Mouse (Mus musculus): ENCODE results near the gene Neu2. TPM values are rescaled to one million over a fixed set of nuclear protein-coding genes. Genes with fewer than 3 reads are reported as not detected.
"Not testable (repeated sequence)": the region's sequence is repeated elsewhere in the genome, so short reads cannot be mapped to it uniquely, and the experiment has no call there.

Neu2 gene
- polyA plus RNA-seq (2014; fragmentation: Nextera tagmentation; extraction: Ambion mirVana): not detected in 2 replicates

- WGBS: 1% methylated on average over 56 of the region's 56 CpGs
- DNase-seq (ENCODE audit: low spot score): no peak
- peaks cover 28% of the 10 kb centered on the region for H3K27me3 ChIP-seq (ENCODE audit: control insufficient read depth, insufficient read depth, low read length)
These were observed at the start of gene Neu2 for GRCm38 (mm10) chr1:87509561-87510165. Gene Neu2, plus strand, starts transcription at chr1:87509889.

GRCm38 (mm10) chr1:87467469-87467868 is 42.2 kb upstream of the Neu2 start:
- DNase-seq (ENCODE audit: low spot score): no peak
- Histone ChIP-seq H3K4me2 (ENCODE audit: low read depth) (no peak overlapping the region), H3K4me1 (ENCODE audit: control insufficient read depth, insufficient read depth, low read length) (no peaks in the 10 kb centered on the region), H3K27ac (ENCODE audit: low read depth, low read length) (no peak overlapping the region), H3K4me3 (ENCODE audit: low read depth, low read length) (no peak overlapping the region), H3K9ac (ENCODE audit: low read length) (no peak overlapping the region), H3K27me3 (ENCODE audit: control insufficient read depth, insufficient read depth, low read length) (no peaks in the 10 kb centered on the region), H3K36me3 (ENCODE audit: control insufficient read depth, insufficient read depth, low read length) (no peaks in the 10 kb centered on the region), H3K9me3 (ENCODE audit: control insufficient read depth, low read length) (no peaks in the 10 kb centered on the region)
- 69% methylated on average over 9 of the region's 9 CpGs for WGBS
- ATAC-seq (ENCODE audit: insufficient read depth, low FRiP score, low TSS enrichment): no peak

More at GRCm38 (mm10) chr1:87509561-87510165, at the start of gene Neu2:
- Histone ChIP-seq H3K27ac (ENCODE audit: low read depth, low read length) (no peak within 1 kb of the TSS), H3K4me2 (ENCODE audit: low read depth) (peak within 1 kb of the TSS; percentile 98), H3K4me1 (ENCODE audit: control insufficient read depth, insufficient read depth, low read length) (peaks cover 7% of the 10 kb centered on the region), H3K9ac (ENCODE audit: low read length) (peak within 1 kb of the TSS; percentile 60), H3K9me3 (ENCODE audit: control insufficient read depth, low read length) (no peaks in the 10 kb centered on the region), H3K36me3 (ENCODE audit: control insufficient read depth, insufficient read depth, low read length) (no peaks in the 10 kb centered on the region), H3K4me3 (ENCODE audit: low read depth, low read length) (peak within 1 kb of the TSS; percentile 66)
- ATAC-seq (ENCODE audit: insufficient read depth, low FRiP score, low TSS enrichment): peak; percentile 40

- Histone ChIP-seq H3K9me3 (ENCODE audit: control insufficient read depth, low read length) (no peaks in the 10 kb centered on the region), H3K27me3 (ENCODE audit: control insufficient read depth, insufficient read depth, low read length) (no peaks in the 10 kb centered on the region), H3K4me1 (ENCODE audit: control insufficient read depth, insufficient read depth, low read length) (no peaks in the 10 kb centered on the region), H3K9ac (ENCODE audit: low read length) (no peak overlapping the region), H3K36me3 (ENCODE audit: control insufficient read depth, insufficient read depth, low read length) (no peaks in the 10 kb centered on the region), H3K4me2 (ENCODE audit: low read depth) (no peak overlapping the region), H3K4me3 (ENCODE audit: low read depth, low read length) (no peak overlapping the region), H3K27ac (ENCODE audit: low read depth, low read length) (no peak overlapping the region)
- 85% methylated on average over 6 of the region's 6 CpGs for WGBS
- ATAC-seq (ENCODE audit: insufficient read depth, low FRiP score, low TSS enrichment): no peak
- no peak for DNase-seq (ENCODE audit: low spot score)
These were observed 41.4 kb upstream of the Neu2 start for GRCm38 (mm10) chr1:87468321-87468720.

- H3K9me3 ChIP-seq (ENCODE audit: control insufficient read depth, low read length); H3K27me3 ChIP-seq (ENCODE audit: control insufficient read depth, insufficient read depth, low read length); H3K27ac ChIP-seq (ENCODE audit: low read depth, low read length); H3K4me3 ChIP-seq (ENCODE audit: low read depth, low read length); H3K9ac ChIP-seq (ENCODE audit: low read length); H3K36me3 ChIP-seq (ENCODE audit: control insufficient read depth, insufficient read depth, low read length); H3K4me2 ChIP-seq (ENCODE audit: low read depth); ATAC-seq (ENCODE audit: insufficient read depth, low FRiP score, low TSS enrichment); H3K4me1 ChIP-seq (ENCODE audit: control insufficient read depth, insufficient read depth, low read length); DNase-seq (ENCODE audit: low spot score): not testable (repeated sequence)
- WGBS: 41% methylated on average over 8 of the region's 10 CpGs
These were observed 39.7 kb upstream of the Neu2 start, which contains the start of gene Snorc for GRCm38 (mm10) chr1:87469971-87470370. Gene Snorc, plus strand, starts transcription at chr1:87470271.

- 87% methylated on average over 7 of the region's 7 CpGs for WGBS
- peaks cover 17% of the 10 kb centered on the region for H3K27me3 ChIP-seq (ENCODE audit: control insufficient read depth, insufficient read depth, low read length)
- no peak overlapping the region for H3K4me2 ChIP-seq (ENCODE audit: low read depth)
- no peak overlapping the region for H3K4me3 ChIP-seq (ENCODE audit: low read depth, low read length)
- H3K27ac ChIP-seq (ENCODE audit: low read depth, low read length): no peak overlapping the region
- DNase-seq (ENCODE audit: low spot score) (no peak), ATAC-seq (ENCODE audit: insufficient read depth, low FRiP score, low TSS enrichment) (no peak)
- no peak overlapping the region for H3K9ac ChIP-seq (ENCODE audit: low read length)
- no peaks in the 10 kb centered on the region for H3K36me3 ChIP-seq (ENCODE audit: control insufficient read depth, insufficient read depth, low read length)
- H3K9me3 ChIP-seq (ENCODE audit: control insufficient read depth, low read length): no peaks in the 10 kb centered on the region
- H3K4me1 ChIP-seq (ENCODE audit: control insufficient read depth, insufficient read depth, low read length): peaks cover 5% of the 10 kb centered on the region
These were observed 37.8 kb upstream of the Neu2 start for GRCm38 (mm10) chr1:87471914-87472313.

- H3K4me3 ChIP-seq (ENCODE audit: low read depth, low read length): no peak overlapping the region
- no peak for DNase-seq (ENCODE audit: low spot score)
- no peak for ATAC-seq (ENCODE audit: insufficient read depth, low FRiP score, low TSS enrichment)
- H3K9ac ChIP-seq (ENCODE audit: low read length): no peak overlapping the region
- H3K4me1 ChIP-seq (ENCODE audit: control insufficient read depth, insufficient read depth, low read length): peaks cover 5% of the 10 kb centered on the region
- H3K9me3 ChIP-seq (ENCODE audit: control insufficient read depth, low read length): no peaks in the 10 kb centered on the region
- H3K4me2 ChIP-seq (ENCODE audit: low read depth): no peak overlapping the region
- no peak overlapping the region for H3K27ac ChIP-seq (ENCODE audit: low read depth, low read length)
- H3K36me3 ChIP-seq (ENCODE audit: control insufficient read depth, insufficient read depth, low read length): no peaks in the 10 kb centered on the region
- 82% methylated on average over 7 of the region's 7 CpGs for WGBS
- peaks cover 17% of the 10 kb centered on the region for H3K27me3 ChIP-seq (ENCODE audit: control insufficient read depth, insufficient read depth, low read length)
These were observed 37.1 kb upstream of the Neu2 start for GRCm38 (mm10) chr1:87472576-87472975.

GRCm38 (mm10) chr1:87475076-87475895 is 34.4 kb upstream of the Neu2 start:
- Histone ChIP-seq H3K27me3 (ENCODE audit: control insufficient read depth, insufficient read depth, low read length) (peaks cover 17% of the 10 kb centered on the region), H3K4me3 (ENCODE audit: low read depth, low read length) (peak overlapping the region; percentile 32), H3K36me3 (ENCODE audit: control insufficient read depth, insufficient read depth, low read length) (no peaks in the 10 kb centered on the region), H3K27ac (ENCODE audit: low read depth, low read length) (no peak overlapping the region), H3K9me3 (ENCODE audit: control insufficient read depth, low read length) (no peaks in the 10 kb centered on the region), H3K4me2 (ENCODE audit: low read depth) (peak overlapping the region; percentile 71), H3K4me1 (ENCODE audit: control insufficient read depth, insufficient read depth, low read length) (peaks cover 5% of the 10 kb centered on the region), H3K9ac (ENCODE audit: low read length) (peak overlapping the region; percentile 47)
- ATAC-seq (ENCODE audit: insufficient read depth, low FRiP score, low TSS enrichment) (no peak; the same call in 1 of the 2 replicates), DNase-seq (ENCODE audit: low spot score) (peak; percentile 32)
- 3% methylated on average over 40 of the region's 42 CpGs for WGBS

- DNase-seq (ENCODE audit: low spot score) (no peak), ATAC-seq (ENCODE audit: insufficient read depth, low FRiP score, low TSS enrichment) (no peak)
- H3K4me2 ChIP-seq (ENCODE audit: low read depth): no peak overlapping the region
These were observed 27.1 kb upstream of the Neu2 start for GRCm38 (mm10) chr1:87482546-87482945.

More at GRCm38 (mm10) chr1:87482546-87482945, 27.1 kb upstream of the Neu2 start:
- Histone ChIP-seq H3K27me3 (ENCODE audit: control insufficient read depth, insufficient read depth, low read length) (no peaks in the 10 kb centered on the region), H3K4me3 (ENCODE audit: low read depth, low read length) (no peak overlapping the region), H3K36me3 (ENCODE audit: control insufficient read depth, insufficient read depth, low read length) (no peaks in the 10 kb centered on the region), H3K4me1 (ENCODE audit: control insufficient read depth, insufficient read depth, low read length) (no peaks in the 10 kb centered on the region), H3K27ac (ENCODE audit: low read depth, low read length) (no peak overlapping the region), H3K9me3 (ENCODE audit: control insufficient read depth, low read length) (no peaks in the 10 kb centered on the region), H3K9ac (ENCODE audit: low read length) (no peak overlapping the region)
- 85% methylated on average over 4 of the region's 4 CpGs for WGBS
